Mouse (Mus musculus): ENCODE results near the gene Raf1. TPM values are rescaled to one million over a fixed set of nuclear protein-coding genes. Genes with fewer than 3 reads are reported as not detected.

The Raf1 gene
- polyA plus RNA-seq (2014; fragmentation: Nextera tagmentation; extraction: Ambion mirVana): 98.6 and 112 TPM in 2 replicates

GRCm38 (mm10) chr6:115676452-115677128 lies at the start of gene Raf1:
Raf1 (minus strand) TSS chr6:115676635.
- WGBS: under 1% methylated on average over 43 of the region's 51 CpGs
- no peaks in the 10 kb centered on the region for H3K36me3 ChIP-seq (ENCODE audit: control insufficient read depth, insufficient read depth, low read length)

GRCm38 (mm10) chr6:115722246-115722645 lies 45.8 kb upstream of the Raf1 start:
- Histone ChIP-seq H3K36me3 (ENCODE audit: control insufficient read depth, insufficient read depth, low read length) (no peaks in the 10 kb centered on the region), H3K9me3 (ENCODE audit: control insufficient read depth, low read length) (peaks cover 2% of the 10 kb centered on the region; the same call in 1 of the 2 replicates), H3K27ac (replicated peaks; ENCODE audit: low read depth, low read length) (no peak overlapping the region), H3K4me1 (ENCODE audit: control insufficient read depth, insufficient read depth, low read length) (0 out of 2 replicates have a peak, but pooled peaks cover 3% of the 10 kb centered on the region), H3K27me3 (replicated peaks; ENCODE audit: control insufficient read depth, insufficient read depth, low read length) (no peaks in the 10 kb centered on the region), H3K9ac (ENCODE audit: low read depth, low read length) (no peak overlapping the region), H3K4me2 (ENCODE audit: low read depth, low read length) (no peak overlapping the region), H3K4me3 (ENCODE audit: low read depth, low read length) (no peak overlapping the region)
- no peak for DNase-seq (ENCODE audit: low spot score)
- WGBS: 82% methylated on average over 5 of the region's 5 CpGs
- ATAC-seq (ENCODE audit: low read depth): no peak

More at GRCm38 (mm10) chr6:115676452-115677128, at the start of gene Raf1:
- peaks cover 20% of the 10 kb centered on the region for H3K4me1 ChIP-seq (ENCODE audit: control insufficient read depth, insufficient read depth, low read length)
- H3K4me3 ChIP-seq (ENCODE audit: low read depth, low read length): peak within 1 kb of the TSS; percentile 100
- DNase-seq (ENCODE audit: low spot score) (peak; percentile 99), ATAC-seq (ENCODE audit: low read depth) (peak; percentile 99)
- H3K4me2 ChIP-seq (ENCODE audit: low read depth, low read length): peak within 1 kb of the TSS; percentile 88
- peak within 1 kb of the TSS; percentile 99 for H3K27ac ChIP-seq (replicated peaks; ENCODE audit: low read depth, low read length)
- peak within 1 kb of the TSS; percentile 100 for H3K9ac ChIP-seq (ENCODE audit: low read depth, low read length)
- no peaks in the 10 kb centered on the region for H3K27me3 ChIP-seq (replicated peaks; ENCODE audit: control insufficient read depth, insufficient read depth, low read length)
- H3K9me3 ChIP-seq (ENCODE audit: control insufficient read depth, low read length): no peaks in the 10 kb centered on the region

- Histone ChIP-seq H3K9ac (ENCODE audit: low read depth, low read length) (peak overlapping the region; percentile 39; the same call in 1 of the 2 replicates), H3K4me3 (ENCODE audit: low read depth, low read length) (no peak overlapping the region; the same call in 1 of the 2 replicates), H3K4me1 (ENCODE audit: control insufficient read depth, insufficient read depth, low read length) (peaks cover 10% of the 10 kb centered on the region), H3K4me2 (ENCODE audit: low read depth, low read length) (peak overlapping the region; percentile 44), H3K27me3 (replicated peaks; ENCODE audit: control insufficient read depth, insufficient read depth, low read length) (no peaks in the 10 kb centered on the region), H3K9me3 (ENCODE audit: control insufficient read depth, low read length) (no peaks in the 10 kb centered on the region), H3K27ac (replicated peaks; ENCODE audit: low read depth, low read length) (peak overlapping the region; percentile 49; the same call in 1 of the 2 replicates), H3K36me3 (ENCODE audit: control insufficient read depth, insufficient read depth, low read length) (no peaks in the 10 kb centered on the region)
- DNase-seq (ENCODE audit: low spot score): peak; percentile 93
- peak; percentile 95 for ATAC-seq (ENCODE audit: low read depth)
- 1% methylated on average over 15 of the region's 15 CpGs for WGBS
Measured at GRCm38 (mm10) chr6:115717715-115718558, 41.5 kb upstream of the Raf1 start.

- H3K36me3 ChIP-seq (ENCODE audit: control insufficient read depth, insufficient read depth, low read length): no peaks in the 10 kb centered on the region
- DNase-seq (ENCODE audit: low spot score): peak; percentile 56
- H3K4me2 ChIP-seq (ENCODE audit: low read depth, low read length): peak overlapping the region; percentile 35
- peak overlapping the region; percentile 49; the same call in 1 of the 2 replicates for H3K27ac ChIP-seq (replicated peaks; ENCODE audit: low read depth, low read length)
- WGBS: 12% methylated on average over 8 of the region's 8 CpGs
- peaks cover 10% of the 10 kb centered on the region for H3K4me1 ChIP-seq (ENCODE audit: control insufficient read depth, insufficient read depth, low read length)
- H3K4me3 ChIP-seq (ENCODE audit: low read depth, low read length): no peak overlapping the region; the same call in 1 of the 2 replicates
- no peak overlapping the region for H3K9ac ChIP-seq (ENCODE audit: low read depth, low read length)
- no peaks in the 10 kb centered on the region for H3K9me3 ChIP-seq (ENCODE audit: control insufficient read depth, low read length)
- no peaks in the 10 kb centered on the region for H3K27me3 ChIP-seq (replicated peaks; ENCODE audit: control insufficient read depth, insufficient read depth, low read length)
- peak; percentile 65 for ATAC-seq (ENCODE audit: low read depth)
Measured at GRCm38 (mm10) chr6:115717101-115717652, 40.7 kb upstream of the Raf1 start.

GRCm38 (mm10) chr6:115711261-115711660 lies 34.8 kb upstream of the Raf1 start:
- Histone ChIP-seq H3K4me2 (ENCODE audit: low read depth, low read length) (no peak overlapping the region), H3K36me3 (ENCODE audit: control insufficient read depth, insufficient read depth, low read length) (no peaks in the 10 kb centered on the region), H3K9me3 (ENCODE audit: control insufficient read depth, low read length) (no peaks in the 10 kb centered on the region), H3K27ac (replicated peaks; ENCODE audit: low read depth, low read length) (no peak overlapping the region), H3K4me3 (ENCODE audit: low read depth, low read length) (no peak overlapping the region), H3K27me3 (replicated peaks; ENCODE audit: control insufficient read depth, insufficient read depth, low read length) (no peaks in the 10 kb centered on the region), H3K9ac (ENCODE audit: low read depth, low read length) (no peak overlapping the region), H3K4me1 (ENCODE audit: control insufficient read depth, insufficient read depth, low read length) (no peaks in the 10 kb centered on the region; the same call in 1 of the 2 replicates)
- WGBS: 63% methylated on average over 2 of the region's 3 CpGs
- DNase-seq (ENCODE audit: low spot score) (no peak), ATAC-seq (ENCODE audit: low read depth) (no peak)

GRCm38 (mm10) chr6:115702901-115703300 lies 26.5 kb upstream of the Raf1 start:
- H3K27me3 ChIP-seq (replicated peaks; ENCODE audit: control insufficient read depth, insufficient read depth, low read length): no peaks in the 10 kb centered on the region
- no peaks in the 10 kb centered on the region for H3K9me3 ChIP-seq (ENCODE audit: control insufficient read depth, low read length)
- H3K36me3 ChIP-seq (ENCODE audit: control insufficient read depth, insufficient read depth, low read length): no peaks in the 10 kb centered on the region
- DNase-seq (ENCODE audit: low spot score) (no peak), ATAC-seq (ENCODE audit: low read depth) (no peak)
- H3K9ac ChIP-seq (ENCODE audit: low read depth, low read length): no peak overlapping the region
- H3K4me1 ChIP-seq (ENCODE audit: control insufficient read depth, insufficient read depth, low read length): no peaks in the 10 kb centered on the region; the same call in 1 of the 2 replicates
- H3K4me3 ChIP-seq (ENCODE audit: low read depth, low read length): no peak overlapping the region
- H3K27ac ChIP-seq (replicated peaks; ENCODE audit: low read depth, low read length): no peak overlapping the region
- H3K4me2 ChIP-seq (ENCODE audit: low read depth, low read length): no peak overlapping the region
- 72% methylated on average over 5 of the region's 5 CpGs for WGBS

GRCm38 (mm10) chr6:115701302-115701701 lies 24.9 kb upstream of the Raf1 start:
- no peaks in the 10 kb centered on the region for H3K36me3 ChIP-seq (ENCODE audit: control insufficient read depth, insufficient read depth, low read length)
- no peak overlapping the region for H3K4me3 ChIP-seq (ENCODE audit: low read depth, low read length)
- H3K4me1 ChIP-seq (ENCODE audit: control insufficient read depth, insufficient read depth, low read length): no peaks in the 10 kb centered on the region; the same call in 1 of the 2 replicates
- DNase-seq (ENCODE audit: low spot score) (no peak), ATAC-seq (ENCODE audit: low read depth) (no peak)
- no peak overlapping the region for H3K4me2 ChIP-seq (ENCODE audit: low read depth, low read length)
- H3K9me3 ChIP-seq (ENCODE audit: control insufficient read depth, low read length): no peaks in the 10 kb centered on the region
- H3K9ac ChIP-seq (ENCODE audit: low read depth, low read length): no peak overlapping the region
- WGBS: 52% methylated on average over 11 of the region's 11 CpGs
- no peak overlapping the region for H3K27ac ChIP-seq (replicated peaks; ENCODE audit: low read depth, low read length)
- no peaks in the 10 kb centered on the region for H3K27me3 ChIP-seq (replicated peaks; ENCODE audit: control insufficient read depth, insufficient read depth, low read length)

- no peak overlapping the region for H3K4me2 ChIP-seq (ENCODE audit: low read depth, low read length)
- ATAC-seq (ENCODE audit: low read depth): no peak
- no peak for DNase-seq (ENCODE audit: low spot score)
- no peaks in the 10 kb centered on the region for H3K9me3 ChIP-seq (ENCODE audit: control insufficient read depth, low read length)
- H3K9ac ChIP-seq (ENCODE audit: low read depth, low read length): no peak overlapping the region
- no peaks in the 10 kb centered on the region for H3K27me3 ChIP-seq (replicated peaks; ENCODE audit: control insufficient read depth, insufficient read depth, low read length)
- H3K36me3 ChIP-seq (ENCODE audit: control insufficient read depth, insufficient read depth, low read length): no peaks in the 10 kb centered on the region
- H3K4me1 ChIP-seq (ENCODE audit: control insufficient read depth, insufficient read depth, low read length): no peaks in the 10 kb centered on the region; the same call in 1 of the 2 replicates
- WGBS: 96% methylated on average over 1 of the region's 1 CpGs
- no peak overlapping the region for H3K4me3 ChIP-seq (ENCODE audit: low read depth, low read length)
- no peak overlapping the region for H3K27ac ChIP-seq (replicated peaks; ENCODE audit: low read depth, low read length)
Measured at GRCm38 (mm10) chr6:115700778-115701177, 24.3 kb upstream of the Raf1 start.
